Mouse (Mus musculus): ENCODE data around the gene Atat1. TPM values are rescaled to one million over a fixed set of nuclear protein-coding genes. Genes with fewer than 3 reads are reported as not detected.

The Atat1 gene
- total and polyA plus RNA-seq, 3 experiments = 6.0 to 22.0 (median 6.0) TPM

GRCm38 (mm10) chr17:35896781-35897643, 12.9 kb downstream of the Atat1 start, which contains the start of gene 2310061I04Rik:
Gene 2310061I04Rik (minus strand): TSS chr17:35897431.
- no peaks in the 10 kb centered on the region for H3K27me3 ChIP-seq (ENCODE audit: control insufficient read depth, insufficient read depth, low read length)
- peak within 1 kb of the TSS; percentile 95 for H3K4me3 ChIP-seq
- H3K4me1 ChIP-seq (ENCODE audit: control insufficient read depth, insufficient read depth, low read length) = peaks cover 5% of the 10 kb centered on the region
- no peaks in the 10 kb centered on the region for H3K36me3 ChIP-seq (ENCODE audit: control insufficient read depth, insufficient read depth, low read length)
- intact Hi-C loops (cut with DNase I) = loop anchor here (1.0 to 2.0 kb wide), 2 partner anchors 17 to 20 kb away; partner anchors contain the start of genes Mrps18b and Ppp1r10
- no peaks in the 10 kb centered on the region for H3K79me2 ChIP-seq (replicated peaks; ENCODE audit: control insufficient read depth, insufficient read depth, low read length)
- TF ChIP-seq POLR2A (IDR thresholded peaks at IDR 0.05; ENCODE audit: insufficient read depth, low read depth, low read length) = peak; percentile 17; the same call in 1 of the 2 replicates
- TF ChIP-seq CTCF (IDR thresholded peaks at IDR 0.05) = no peak
- TF ChIP-seq EP300 (IDR thresholded peaks at IDR 0.05; ENCODE audit: insufficient read depth, low read depth, low read length) = no peak
- DNase-seq = peak; percentile 94 to 96
- 1% methylated on average over 75 of the region's 86 CpGs for WGBS
- H3K27ac ChIP-seq = peak within 1 kb of the TSS; percentile 90
- H3K9ac ChIP-seq (ENCODE audit: low read depth, low read length) = peak within 1 kb of the TSS; percentile 98

GRCm38 (mm10) chr17:35887725-35888124, 22.1 kb downstream of the Atat1 start:
- intact Hi-C loops (cut with DNase I) = no loop called here
- H3K27me3 ChIP-seq (ENCODE audit: control insufficient read depth, insufficient read depth, low read length) = no peaks in the 10 kb centered on the region
- TF ChIP-seq EP300 (IDR thresholded peaks at IDR 0.05; ENCODE audit: insufficient read depth, low read depth, low read length) = no peak
- no peak for TF ChIP-seq CTCF (IDR thresholded peaks at IDR 0.05)
- TF ChIP-seq POLR2A (IDR thresholded peaks at IDR 0.05; ENCODE audit: insufficient read depth, low read depth, low read length) = no peak
- H3K4me1 ChIP-seq (ENCODE audit: control insufficient read depth, insufficient read depth, low read length) = no peaks in the 10 kb centered on the region
- DNase-seq = no peak
- no peak overlapping the region for H3K27ac ChIP-seq
- H3K4me3 ChIP-seq = no peak overlapping the region
- no peaks in the 10 kb centered on the region for H3K36me3 ChIP-seq (ENCODE audit: control insufficient read depth, insufficient read depth, low read length)
- WGBS = 86% methylated on average over 14 of the region's 17 CpGs
- H3K79me2 ChIP-seq (replicated peaks; ENCODE audit: control insufficient read depth, insufficient read depth, low read length) = no peaks in the 10 kb centered on the region
- H3K9ac ChIP-seq (ENCODE audit: low read depth, low read length) = no peak overlapping the region

- DNase-seq = no peak
Observed at GRCm38 (mm10) chr17:35883777-35884176, 26.1 kb downstream of the Atat1 start.

GRCm38 (mm10) chr17:35882924-35883323, 27.0 kb downstream of the Atat1 start:
- Histone ChIP-seq H3K27me3 (ENCODE audit: control insufficient read depth, insufficient read depth, low read length) (no peaks in the 10 kb centered on the region), H3K9ac (ENCODE audit: low read depth, low read length) (no peak overlapping the region), H3K4me3 (no peak overlapping the region), H3K4me1 (ENCODE audit: control insufficient read depth, insufficient read depth, low read length) (peaks cover 3% of the 10 kb centered on the region), H3K79me2 (replicated peaks; ENCODE audit: control insufficient read depth, insufficient read depth, low read length) (no peaks in the 10 kb centered on the region), H3K27ac (no peak overlapping the region), H3K36me3 (ENCODE audit: control insufficient read depth, insufficient read depth, low read length) (no peaks in the 10 kb centered on the region)
- DNase-seq = no peak
- TF ChIP-seq POLR2A (IDR thresholded peaks at IDR 0.05; ENCODE audit: insufficient read depth, low read depth, low read length) (no peak), CTCF (IDR thresholded peaks at IDR 0.05) (no peak), EP300 (IDR thresholded peaks at IDR 0.05; ENCODE audit: insufficient read depth, low read depth, low read length) (no peak)
- intact Hi-C loops (cut with DNase I) = no loop called here
- 87% methylated on average over 17 of the region's 17 CpGs for WGBS

More at GRCm38 (mm10) chr17:35883777-35884176, 26.1 kb downstream of the Atat1 start:
- Histone ChIP-seq H3K4me3 (no peak overlapping the region), H3K4me1 (ENCODE audit: control insufficient read depth, insufficient read depth, low read length) (peaks cover 3% of the 10 kb centered on the region), H3K36me3 (ENCODE audit: control insufficient read depth, insufficient read depth, low read length) (no peaks in the 10 kb centered on the region), H3K27ac (no peak overlapping the region), H3K79me2 (replicated peaks; ENCODE audit: control insufficient read depth, insufficient read depth, low read length) (no peaks in the 10 kb centered on the region), H3K27me3 (ENCODE audit: control insufficient read depth, insufficient read depth, low read length) (no peaks in the 10 kb centered on the region), H3K9ac (ENCODE audit: low read depth, low read length) (no peak overlapping the region)
- intact Hi-C loops (cut with DNase I) = no loop called here
- WGBS = 96% methylated on average over 14 of the region's 14 CpGs
- TF ChIP-seq POLR2A (IDR thresholded peaks at IDR 0.05; ENCODE audit: insufficient read depth, low read depth, low read length) (no peak), EP300 (IDR thresholded peaks at IDR 0.05; ENCODE audit: insufficient read depth, low read depth, low read length) (no peak), CTCF (IDR thresholded peaks at IDR 0.05) (no peak)

- Histone ChIP-seq H3K36me3 (ENCODE audit: control insufficient read depth, insufficient read depth, low read length) (0 out of 2 replicates have a peak, but pooled peaks cover 2% of the 10 kb centered on the region), H3K4me3 (peak within 1 kb of the TSS; percentile 88), H3K27me3 (ENCODE audit: control insufficient read depth, insufficient read depth, low read length) (no peaks in the 10 kb centered on the region), H3K4me1 (ENCODE audit: control insufficient read depth, insufficient read depth, low read length) (peaks cover 3% of the 10 kb centered on the region), H3K27ac (peak within 1 kb of the TSS; percentile 69), H3K79me2 (replicated peaks; ENCODE audit: control insufficient read depth, insufficient read depth, low read length) (no peaks in the 10 kb centered on the region), H3K9ac (ENCODE audit: low read depth, low read length) (peak within 1 kb of the TSS; percentile 77)
- DNase-seq = peak; percentile 96 to 97
- intact Hi-C loops (cut with DNase I) = loop anchor here (1.0 kb wide), 1 partner anchor 18 kb away; the partner anchor contains the start of gene 2310061I04Rik
- WGBS = 5% methylated on average over 66 of the region's 66 CpGs
- TF ChIP-seq POLR2A (IDR thresholded peaks at IDR 0.05; ENCODE audit: insufficient read depth, low read depth, low read length) (peak; percentile 73), EP300 (IDR thresholded peaks at IDR 0.05; ENCODE audit: insufficient read depth, low read depth, low read length) (peak; percentile 92), CTCF (IDR thresholded peaks at IDR 0.05) (peak; percentile 92)
Observed at GRCm38 (mm10) chr17:35879245-35880057, 30.4 kb downstream of the Atat1 start, which contains the start of gene Dhx16. Gene Dhx16 (plus strand): TSS chr17:35879819.
